Mouse (Mus musculus) embryo, embryonic 9.5 days (tissue): ENCODE measurements around the gene Nxf1.

Experiments used
- DNase-seq: peaks from one replicate; pipeline ENCODE4 v3.0.0-alpha.2; 2017; ENCODE audit errors: extremely low spot score

Gene Nxf1

GRCm38 (mm10) chr19:8770567-8771270 lies 13.8 kb downstream of the Nxf1 start, which contains the start of gene Tmem223:
Gene Tmem223 (plus strand): TSS chr19:8770996.
- DNase-seq, result peak; percentile 83

DNA sequence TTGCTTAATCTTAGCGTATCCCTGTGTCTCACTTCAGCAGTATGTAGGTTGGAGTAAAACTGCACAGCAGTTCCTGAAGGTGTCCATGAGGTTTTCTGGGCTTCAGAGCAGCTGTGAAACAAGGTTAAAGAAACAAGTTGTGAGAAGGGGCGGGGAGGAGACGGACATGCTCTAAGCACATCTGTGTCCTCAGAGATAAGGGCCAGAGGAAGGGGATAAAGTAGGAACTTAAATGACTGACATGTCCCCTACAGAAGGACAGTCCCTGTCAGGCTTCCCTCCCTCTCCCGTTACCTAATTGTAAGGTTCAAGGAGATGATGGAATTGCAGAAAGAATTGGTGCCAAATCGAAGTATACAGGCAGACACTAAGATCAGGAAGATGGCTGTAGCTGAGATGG lies 16.1 kb downstream of the Nxf1 start:
- no peak for DNase-seq

DNA sequence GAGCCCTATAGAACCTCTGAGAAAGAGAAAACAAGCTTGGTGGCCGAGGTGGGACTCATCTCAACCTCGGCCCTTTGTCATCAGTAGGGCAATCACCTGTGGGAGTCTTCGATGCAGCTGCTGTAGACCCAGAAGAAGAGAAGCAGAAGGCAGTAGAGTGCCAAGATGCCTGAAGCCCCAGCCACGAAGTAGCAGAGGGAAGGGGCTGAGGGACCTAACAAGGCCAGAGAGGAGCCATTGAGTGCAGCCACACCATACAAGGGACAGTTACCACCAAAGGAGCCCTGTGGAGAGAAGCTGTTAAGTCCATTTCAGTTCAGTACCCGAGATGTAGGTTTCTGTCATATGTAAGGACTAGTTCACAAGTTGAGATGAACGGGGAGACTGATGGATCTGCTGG lies 16.5 kb downstream of the Nxf1 start:
- peak; percentile 31 for DNase-seq

DNA sequence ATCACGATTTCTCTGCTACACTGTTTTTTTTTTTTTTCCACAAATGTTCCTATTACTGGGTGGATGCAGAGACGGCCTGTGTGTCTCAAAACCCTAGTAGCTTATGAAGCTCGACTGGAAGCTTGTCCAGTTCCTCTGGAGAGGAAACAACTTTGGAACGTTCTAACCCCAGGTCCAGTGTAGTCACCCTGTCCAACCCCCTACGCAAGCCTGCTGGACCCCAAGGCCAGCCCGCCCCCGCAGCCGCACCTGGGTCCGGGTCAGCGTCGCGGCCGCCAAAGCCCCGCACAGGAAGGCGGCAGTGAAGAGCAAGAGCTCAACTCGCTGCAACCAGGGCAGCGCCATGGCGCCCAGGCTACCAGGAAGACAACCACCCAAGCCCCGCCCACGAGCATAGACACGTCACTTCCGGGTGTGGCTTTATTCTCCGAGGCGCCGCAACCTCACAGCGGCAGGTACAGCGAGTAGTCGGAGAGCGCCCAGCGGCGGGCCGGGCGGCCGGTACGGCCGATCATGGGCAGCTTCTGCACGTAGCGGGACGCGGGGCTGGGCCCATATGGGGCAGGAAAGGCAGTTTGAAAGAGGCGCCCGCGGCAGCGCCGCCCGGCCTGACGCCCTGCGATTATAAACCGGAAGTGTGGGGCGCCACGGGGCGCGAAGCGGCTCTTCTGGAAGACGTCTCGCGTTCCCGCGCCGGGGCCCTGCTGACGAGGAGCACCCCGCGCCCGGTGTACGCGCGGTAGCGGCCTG lies 17.4 kb downstream of the Nxf1 start, which contains the start of gene Tmem179b:
TSS of gene Tmem179b (minus strand) at position 382 of the 750 bp plus-strand sequence.
- DNase-seq, result peak; percentile 99

DNA sequence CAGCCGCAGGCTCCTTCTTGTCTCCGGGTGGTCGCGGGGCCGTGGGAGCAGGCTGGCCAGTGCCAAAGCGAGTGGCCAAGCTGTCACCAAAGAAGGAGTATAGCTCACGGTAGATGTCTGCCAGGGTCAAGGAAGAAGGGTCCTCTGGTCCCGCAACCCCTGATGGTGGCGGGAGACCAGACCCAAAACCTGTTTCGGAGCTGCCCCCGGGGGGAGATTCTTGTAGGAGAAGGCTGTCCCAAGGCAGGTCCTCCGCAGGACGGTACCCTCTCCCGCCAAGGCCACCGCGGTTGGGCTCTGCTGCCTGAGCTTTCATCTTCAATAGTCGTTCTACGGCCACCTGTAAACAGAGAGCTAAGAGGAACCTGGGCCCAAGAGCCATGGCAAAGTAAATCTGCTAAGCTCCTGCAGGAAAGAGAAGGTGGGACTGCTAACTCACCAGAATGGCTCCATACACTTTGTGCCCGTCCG lies 18.1 kb downstream of the Nxf1 start:
- no peak for DNase-seq

GRCm38 (mm10) chr19:8786008-8786781 lies 29.3 kb downstream of the Nxf1 start, which contains the start of gene Taf6l:
Gene Taf6l (minus strand): TSS chr19:8786417.
- DNase-seq, result peak; percentile 90

DNA sequence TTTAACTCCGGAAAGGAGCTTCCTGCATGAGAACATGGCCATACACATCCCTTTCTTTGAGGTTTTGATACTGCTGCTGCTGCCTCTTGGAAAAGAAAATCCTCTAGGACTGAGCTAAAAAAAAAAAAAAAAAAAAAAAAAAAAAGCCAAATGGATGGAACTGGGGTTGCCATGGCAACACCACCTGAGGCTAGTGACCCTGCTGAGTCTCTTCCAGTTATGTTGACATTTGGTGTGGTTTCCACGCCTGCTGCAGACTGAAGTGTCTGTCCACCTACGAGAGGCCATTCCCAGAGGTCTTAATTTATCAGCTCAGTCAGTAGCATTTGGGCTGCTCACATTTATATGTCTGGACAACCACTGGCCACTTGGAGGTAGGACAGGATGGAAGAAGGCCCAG lies 31.6 kb downstream of the Nxf1 start:
- no peak for DNase-seq

GRCm38 (mm10) chr19:8789171-8789570 lies 32.3 kb downstream of the Nxf1 start:
- DNase-seq, result no peak

DNA sequence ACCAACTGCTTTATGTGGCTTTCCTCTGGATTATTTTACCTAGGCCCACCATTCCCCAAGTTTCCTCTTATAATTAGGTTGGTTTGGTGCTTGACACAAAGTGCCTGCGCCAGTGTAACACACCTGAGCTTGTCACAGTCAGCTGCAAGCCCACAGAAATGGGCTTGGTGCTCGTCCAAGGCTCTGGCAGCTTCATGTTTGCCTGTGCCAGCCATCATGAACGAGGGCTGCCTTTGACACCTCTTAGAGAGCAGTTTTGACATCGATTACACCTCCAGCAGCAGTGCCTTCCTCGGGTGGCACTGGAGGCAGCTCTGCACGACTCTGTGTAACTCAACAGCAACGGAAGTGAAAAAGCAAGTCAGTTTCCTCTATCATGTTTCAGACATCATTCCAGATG lies 33.3 kb downstream of the Nxf1 start:
- no peak for DNase-seq

GRCm38 (mm10) chr19:8798264-8798946 lies 41.5 kb downstream of the Nxf1 start, which contains the start of gene Polr2g:
Gene Polr2g (minus strand): TSS chr19:8798577.
- DNase-seq, result peak; percentile 88

- no peak for DNase-seq
These were observed 42.1 kb downstream of the Nxf1 start for GRCm38 (mm10) chr19:8798947-8799315.

GRCm38 (mm10) chr19:8802130-8802821 lies 45.4 kb downstream of the Nxf1 start, which contains the start of gene Zbtb3:
Gene Zbtb3 (plus strand): TSS chr19:8802555.
- DNase-seq, result peak; percentile 95

- no peak for DNase-seq
These were observed 46.4 kb downstream of the Nxf1 start for GRCm38 (mm10) chr19:8803204-8803780.

- DNase-seq, result no peak
These were observed 47.2 kb downstream of the Nxf1 start for GRCm38 (mm10) chr19:8803879-8804660.

DNA sequence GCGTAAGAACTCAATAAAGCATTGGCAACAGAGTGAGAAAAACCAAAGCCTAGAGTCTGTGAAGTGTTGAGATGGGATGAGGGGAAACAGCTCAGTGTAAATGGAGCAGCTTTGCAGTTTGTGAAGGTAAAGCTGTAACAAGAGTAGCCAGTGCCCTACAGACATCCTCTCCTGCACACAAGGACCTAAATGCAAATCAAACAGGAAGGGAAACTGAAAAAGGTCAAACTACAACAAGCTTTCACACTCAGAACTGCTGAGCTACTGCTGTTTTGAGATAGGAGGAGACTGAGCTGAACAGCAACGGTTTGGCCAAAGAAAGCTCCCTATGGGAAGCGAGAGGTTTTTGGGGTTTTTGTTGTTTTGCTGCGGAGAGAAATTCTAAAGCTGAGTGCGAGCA lies 49.9 kb downstream of the Nxf1 start:
- DNase-seq, result no peak

DNA sequence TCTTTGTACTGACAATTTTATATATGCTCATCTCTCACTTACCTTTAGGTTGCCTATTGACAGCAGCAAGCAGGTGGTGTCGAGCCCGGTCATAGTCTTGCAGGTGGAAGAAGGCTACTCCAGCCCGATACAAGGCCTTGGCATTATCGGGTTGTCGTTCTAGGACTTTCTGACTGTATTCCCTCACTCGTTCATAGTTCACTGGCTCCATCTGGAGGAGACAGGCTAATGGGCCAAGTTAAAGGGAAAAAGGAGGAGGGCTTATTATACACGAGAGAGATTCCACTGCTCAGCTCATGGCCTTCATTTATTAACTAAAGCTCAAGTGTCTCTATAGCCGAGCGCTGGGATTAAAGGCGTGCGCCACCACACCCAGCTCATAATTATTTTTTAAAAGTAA lies 58.9 kb downstream of the Nxf1 start:
- no peak for DNase-seq

- no peak for DNase-seq
These were observed 60.1 kb downstream of the Nxf1 start for GRCm38 (mm10) chr19:8817001-8817400.

DNA sequence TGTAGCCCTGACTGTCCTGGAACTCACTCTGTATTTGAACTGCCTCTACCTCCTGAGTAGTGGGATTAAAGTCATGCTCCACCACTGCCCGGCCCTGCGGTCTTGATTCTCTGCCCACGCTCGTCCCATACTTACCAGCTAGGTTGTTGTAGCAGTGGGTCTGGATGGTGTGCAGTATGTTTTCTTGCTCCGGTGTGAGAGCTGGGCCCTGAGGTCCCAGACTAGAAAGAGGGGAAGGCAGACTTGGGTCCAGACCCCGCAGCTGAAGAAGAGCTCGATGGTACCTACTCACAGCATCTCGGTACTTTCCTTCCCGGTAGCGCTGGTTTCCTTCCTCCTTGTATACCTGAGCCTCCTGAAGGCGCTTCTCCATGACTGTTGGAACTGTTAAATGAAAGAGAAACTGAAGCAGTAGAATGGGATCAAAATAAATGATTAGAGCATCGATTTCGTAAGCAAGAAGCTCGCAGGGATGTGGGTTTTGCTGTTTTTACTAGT lies 61.5 kb downstream of the Nxf1 start:
- DNase-seq, result no peak

GRCm38 (mm10) chr19:8818801-8819595 lies 62.1 kb downstream of the Nxf1 start, which contains the start of gene Ttc9c:
Gene Ttc9c (minus strand): TSS chr19:8819333.
- DNase-seq, result peak; percentile 97
